Comparison of ENCODE assay signal across 8 mouse cellular contexts in the genomic region with DNA sequence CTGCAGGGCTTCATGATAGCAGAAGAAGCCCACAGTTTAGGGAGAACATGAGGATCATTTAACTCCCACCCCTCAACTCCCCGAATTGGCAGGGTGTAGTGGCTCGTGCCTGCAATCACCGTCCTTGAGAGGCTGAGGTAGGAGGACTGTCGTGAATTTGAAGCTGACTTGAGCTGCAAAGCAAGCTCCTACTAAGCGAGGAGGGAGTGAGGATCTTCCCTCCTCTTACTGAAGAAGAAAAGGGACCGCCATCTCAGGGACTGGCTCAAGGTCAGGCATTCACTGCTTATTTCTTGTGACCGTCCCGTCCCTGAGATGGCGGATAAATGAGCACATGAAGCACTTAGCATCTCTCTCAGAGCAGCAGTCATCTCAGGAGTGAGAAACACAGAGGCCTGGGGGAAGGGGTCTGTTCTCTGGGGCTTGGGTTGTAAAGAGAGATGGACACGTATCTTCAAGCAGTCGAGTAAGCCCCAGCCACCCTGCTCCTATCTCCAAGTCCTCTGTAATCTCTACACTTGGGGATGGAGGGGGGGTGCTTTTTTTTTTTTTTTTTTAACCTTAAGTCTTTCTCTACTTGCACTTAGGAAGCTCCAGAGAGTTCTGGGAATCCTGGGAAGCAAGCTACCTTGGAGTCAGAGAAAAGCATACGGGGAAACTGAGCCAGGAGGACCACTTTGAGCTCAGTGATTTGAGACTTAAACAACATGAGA. TPM values are rescaled to one million over a fixed set of nuclear protein-coding genes. Genes with fewer than 3 reads are reported as not detected.
DNase-seq lines count a peak whose midpoint lies in the region; ATAC-seq and TF ChIP-seq lines count a peak whose summit lies in the region.

No protein-coding gene starts in this region.

- intact Hi-C loops in left cerebral cortex, postnatal 10 days (cut with DNase I) = no loop called here

- no peak for TF ChIP-seq POLR2A in ES-Bruce4 (IDR thresholded peaks at IDR 0.05; ENCODE audit: insufficient read depth, low read length)

- no peaks in the 10 kb centered on the region for H3K79me2 ChIP-seq in macrophage (ENCODE audit: inconsistent target)

- TF ChIP-seq CTCF in ES-Bruce4 (IDR thresholded peaks at IDR 0.05; ENCODE audit: low read depth, low read length) = no peak
- TF ChIP-seq CTCF in forebrain, postnatal 0 days (IDR thresholded peaks at IDR 0.05; ENCODE audit: low read depth) = no peak

- H3K4me1 ChIP-seq in heart, embryonic 13.5 days = peaks cover 68% of the 10 kb centered on the region
- H3K4me1 ChIP-seq in ES-Bruce4 (ENCODE audit: control insufficient read depth, insufficient read depth, low read length) = peaks cover 3% of the 10 kb centered on the region
- peaks cover 26% of the 10 kb centered on the region for H3K4me1 ChIP-seq in forebrain, postnatal 0 days (ENCODE audit: insufficient read depth)

- H3K27me3 ChIP-seq in heart, embryonic 13.5 days (replicated peaks) = no peaks in the 10 kb centered on the region
- no peaks in the 10 kb centered on the region for H3K27me3 ChIP-seq in ES-Bruce4 (ENCODE audit: control insufficient read depth, insufficient read depth, low read length, poor library complexity, severe bottlenecking)
- H3K27me3 ChIP-seq in forebrain, postnatal 0 days (ENCODE audit: insufficient read depth, low read length) = no peaks in the 10 kb centered on the region

- DNase-seq in heart, postnatal 4 days = no peak
- no peak for DNase-seq in forebrain, postnatal 0 days
- DNase-seq in right cerebral cortex, postnatal 36 days (ENCODE audit: low spot score in 2 of 2) = no peak
- DNase-seq in thymus, postnatal 4 days = no peak
- no peak for DNase-seq in left cerebral cortex, postnatal 10 days (ENCODE audit: extremely low spot score in 1 of 2, low spot score in 2 of 2)

- no peak for ATAC-seq in heart, embryonic 13.5 days (ENCODE audit: extremely low read depth, insufficient number of reproducible peaks, low FRiP score, low TSS enrichment)
- no peak for ATAC-seq in forebrain, postnatal 0 days

- H3K4me2 ChIP-seq in heart, embryonic 13.5 days = peak overlapping the region; percentile 85
- H3K4me2 ChIP-seq in forebrain, postnatal 0 days (ENCODE audit: low read depth) = peak overlapping the region; percentile 90

- H3K9ac ChIP-seq in heart, embryonic 13.5 days = peak overlapping the region; percentile 81
- peak overlapping the region; percentile 52 for H3K9ac ChIP-seq in ES-Bruce4 (ENCODE audit: low read depth, poor library complexity, severe bottlenecking)
- no peak overlapping the region for H3K9ac ChIP-seq in forebrain, postnatal 0 days

- H3K27ac ChIP-seq in heart, embryonic 13.5 days (replicated peaks) = peak overlapping the region; percentile 99
- H3K27ac ChIP-seq in ES-Bruce4 (ENCODE audit: insufficient read depth, low read length) = peak overlapping the region; percentile 91
- peak overlapping the region; percentile 73; the same call in 1 of the 2 replicates for H3K27ac ChIP-seq in forebrain, postnatal 0 days (ENCODE audit: low read depth, low read length)
- peak overlapping the region; percentile 93 for H3K27ac ChIP-seq in macrophage

- peak overlapping the region; percentile 58 for H3K4me3 ChIP-seq in heart, embryonic 13.5 days
- H3K4me3 ChIP-seq in ES-Bruce4 (ENCODE audit: low read depth, low read length) = 0 out of 2 replicates have a peak overlapping the region, but pooled peaks have one; percentile 9
- H3K4me3 ChIP-seq in forebrain, postnatal 0 days (ENCODE audit: low read depth, low read length) = no peak overlapping the region
- H3K4me3 ChIP-seq in macrophage (ENCODE audit: inconsistent target) = peak overlapping the region; percentile 73; the same call in 1 of the 2 replicates

- 25% methylated on average over 12 of the region's 12 CpGs for WGBS in heart, embryonic 13.5 days
- WGBS in forebrain, postnatal 0 days = 51% methylated on average over 12 of the region's 12 CpGs
- 36% methylated on average over 12 of the region's 12 CpGs for WGBS in macrophage (ENCODE audit: missing documents)

- no peaks in the 10 kb centered on the region for H3K9me3 ChIP-seq in heart, embryonic 13.5 days
- no peaks in the 10 kb centered on the region for H3K9me3 ChIP-seq in ES-Bruce4 (replicated peaks; ENCODE audit: control insufficient read depth, insufficient read depth, low read length, poor library complexity, severe bottlenecking)
- H3K9me3 ChIP-seq in forebrain, postnatal 0 days (ENCODE audit: low read length) = no peaks in the 10 kb centered on the region

- H3K36me3 ChIP-seq in heart, embryonic 13.5 days = peaks cover 5% of the 10 kb centered on the region
- H3K36me3 ChIP-seq in ES-Bruce4 (ENCODE audit: control insufficient read depth, insufficient read depth, low read length, poor library complexity, severe bottlenecking) = no peaks in the 10 kb centered on the region
- peaks cover 2% of the 10 kb centered on the region; the same call in 1 of the 2 replicates for H3K36me3 ChIP-seq in forebrain, postnatal 0 days (ENCODE audit: insufficient read depth)
- 0 out of 2 replicates have a peak, but pooled peaks cover 5% of the 10 kb centered on the region for H3K36me3 ChIP-seq in macrophage (ENCODE audit: inconsistent target)

- TF ChIP-seq EP300 in ES-Bruce4 (IDR thresholded peaks at IDR 0.05; ENCODE audit: insufficient read depth, low read depth, low read length) = no peak

RNA-seq across cellular contexts. Expression of gene Nr1d1, which starts 1.1 kb away (rescaled TPM):
- 5.9 and 6.4 TPM in 2 replicates for polyA plus RNA-seq in heart, embryonic 13.5 days (2015; fragmentation: Nextera tagmentation; extraction: Ambion mirVana)
- total RNA-seq in heart, postnatal 4 days (2021) = 10 to 100 TPM; 26.3 to 27.6 TPM
- 7.4 and 7.5 TPM in 2 replicates for polyA plus RNA-seq in ES-Bruce4 (2011; ENCODE audit: insufficient read depth, insufficient read length, low read depth, missing spikeins)
- total RNA-seq in forebrain, postnatal 0 days (2014; rRNA removed) = 4.5 and 6.7 TPM in 2 replicates
- polyA plus RNA-seq in forebrain, postnatal 0 days (2015; fragmentation: Nextera tagmentation; extraction: Ambion mirVana) = 10.8 and 11.4 TPM in 2 replicates
- total RNA-seq in macrophage (2018; cell fraction: chromatin; rRNA removed) = 10 to 100 TPM in 3 of 26 experiments, 1 to 10 TPM in 19, under 1 TPM in 2, not detected in 2; 0.22 to 19.5 (median 1.8) TPM
- 10 to 100 TPM in 3 of 26 experiments, 1 to 10 TPM in 22, under 1 TPM in 1; 0.80 to 16.2 (median 2.0) TPM for total RNA-seq in macrophage (2018; cell fraction: cytosol; rRNA removed)
- total RNA-seq in macrophage (2018; cell fraction: nucleus; rRNA removed) = 10 to 100 TPM in 6 of 26 experiments, 1 to 10 TPM in 14, under 1 TPM in 6; 0.30 to 28.5 (median 1.6) TPM
- polyA plus RNA-seq in macrophage (2018) = 3.0 to 7.6 TPM (median 4.9 TPM) in 3 replicates
- total RNA-seq in left cerebral cortex, postnatal 10 days (2021) = 10 to 100 TPM; 63.3 to 70.5 TPM

RNA-seq across cellular contexts. Expression of gene Msl1, which starts 19.1 kb away (rescaled TPM):
- 14.6 and 15.7 TPM in 2 replicates for polyA plus RNA-seq in heart, embryonic 13.5 days (2015; fragmentation: Nextera tagmentation; extraction: Ambion mirVana)
- 10 to 100 TPM; 67.8 to 71.5 TPM for total RNA-seq in heart, postnatal 4 days (2021)
- polyA plus RNA-seq in ES-Bruce4 (2011; ENCODE audit: insufficient read depth, insufficient read length, low read depth, missing spikeins) (68.7 and 69.1 TPM in 2 replicates), macrophage (2018) (40.0 to 80.9 TPM (median 44.0 TPM) in 3 replicates)
- 87.2 and 94.6 TPM in 2 replicates for total RNA-seq in forebrain, postnatal 0 days (2014; rRNA removed)
- 16.3 and 24.1 TPM in 2 replicates for polyA plus RNA-seq in forebrain, postnatal 0 days (2015; fragmentation: Nextera tagmentation; extraction: Ambion mirVana)
- 100 to 1,000 TPM in 4 of 26 experiments, 10 to 100 TPM in 22; 26.6 to 124 (median 61.3) TPM for total RNA-seq in macrophage (2018; cell fraction: chromatin; rRNA removed)
- 10 to 100 TPM; 35.5 to 64.0 (median 51.6) TPM for total RNA-seq in macrophage (2018; cell fraction: cytosol; rRNA removed)
- 100 to 1,000 TPM in 7 of 26 experiments, 10 to 100 TPM in 19; 40.3 to 121 (median 76.1) TPM for total RNA-seq in macrophage (2018; cell fraction: nucleus; rRNA removed)
- 100 to 1,000 TPM; 162 to 177 TPM for total RNA-seq in left cerebral cortex, postnatal 10 days (2021)

RNA-seq across cellular contexts. Expression of gene Casc3, which starts 28.5 kb away (rescaled TPM):
- polyA plus RNA-seq in heart, embryonic 13.5 days (2015; fragmentation: Nextera tagmentation; extraction: Ambion mirVana) = 22.3 and 23.1 TPM in 2 replicates
- total RNA-seq in heart, postnatal 4 days (2021) = 10 to 100 TPM; 26.9 to 28.4 TPM
- polyA plus RNA-seq in ES-Bruce4 (2011; ENCODE audit: insufficient read depth, insufficient read length, low read depth, missing spikeins) (55.0 and 57.7 TPM in 2 replicates), macrophage (2018) (21.2 to 29.9 TPM (median 22.1 TPM) in 3 replicates)
- total RNA-seq in forebrain, postnatal 0 days (2014; rRNA removed) = 22.5 and 27.2 TPM in 2 replicates
- 29.5 and 37.4 TPM in 2 replicates for polyA plus RNA-seq in forebrain, postnatal 0 days (2015; fragmentation: Nextera tagmentation; extraction: Ambion mirVana)
- total RNA-seq in macrophage (2018; cell fraction: chromatin; rRNA removed) = 100 to 1,000 TPM in 5 of 26 experiments, 10 to 100 TPM in 21; 26.5 to 137 (median 57.5) TPM
- total RNA-seq in macrophage (2018; cell fraction: cytosol; rRNA removed) = 10 to 100 TPM; 21.0 to 40.3 (median 26.0) TPM
- 10 to 100 TPM; 28.9 to 86.2 (median 50.2) TPM for total RNA-seq in macrophage (2018; cell fraction: nucleus; rRNA removed)
- total RNA-seq in left cerebral cortex, postnatal 10 days (2021) = 10 to 100 TPM; 52.3 to 55.8 TPM

RNA-seq across cellular contexts. Expression of gene Thra, which starts 35.8 kb away (rescaled TPM):
- polyA plus RNA-seq in heart, embryonic 13.5 days (2015; fragmentation: Nextera tagmentation; extraction: Ambion mirVana) = 30.0 and 32.0 TPM in 2 replicates
- 100 to 1,000 TPM; 171 to 183 TPM for total RNA-seq in heart, postnatal 4 days (2021)
- polyA plus RNA-seq in ES-Bruce4 (2011; ENCODE audit: insufficient read depth, insufficient read length, low read depth, missing spikeins) = 20.7 and 24.6 TPM in 2 replicates
- total RNA-seq in forebrain, postnatal 0 days (2014; rRNA removed) = 1,003 and 1,159 TPM in 2 replicates
- 223 and 233 TPM in 2 replicates for polyA plus RNA-seq in forebrain, postnatal 0 days (2015; fragmentation: Nextera tagmentation; extraction: Ambion mirVana)
- total RNA-seq in macrophage (2018; cell fraction: chromatin; rRNA removed) = 10 to 100 TPM in 20 of 26 experiments, 1 to 10 TPM in 6; 3.6 to 48.8 (median 15.3) TPM
- 10 to 100 TPM in 17 of 26 experiments, 1 to 10 TPM in 9; 6.7 to 18.6 (median 11.3) TPM for total RNA-seq in macrophage (2018; cell fraction: cytosol; rRNA removed)
- total RNA-seq in macrophage (2018; cell fraction: nucleus; rRNA removed) = 10 to 100 TPM in 12 of 26 experiments, 1 to 10 TPM in 14; 4.3 to 29.5 (median 9.6) TPM
- 8.2 to 12.1 TPM (median 9.8 TPM) in 3 replicates for polyA plus RNA-seq in macrophage (2018)
- total RNA-seq in left cerebral cortex, postnatal 10 days (2021) = 1,000 to 10,000 TPM; 1,115 to 1,123 TPM

RNA-seq across cellular contexts. Expression of gene Med24, which starts 47.0 kb away (rescaled TPM):
- polyA plus RNA-seq in heart, embryonic 13.5 days (2015; fragmentation: Nextera tagmentation; extraction: Ambion mirVana) = 35.1 and 37.4 TPM in 2 replicates
- 10 to 100 TPM; 51.7 to 52.3 TPM for total RNA-seq in heart, postnatal 4 days (2021)
- polyA plus RNA-seq in ES-Bruce4 (2011; ENCODE audit: insufficient read depth, insufficient read length, low read depth, missing spikeins) (83.5 and 85.8 TPM in 2 replicates), macrophage (2018) (19.2 to 19.9 TPM (median 19.6 TPM) in 3 replicates)
- total RNA-seq in forebrain, postnatal 0 days (2014; rRNA removed) = 54.0 and 66.5 TPM in 2 replicates
- 46.4 and 49.3 TPM in 2 replicates for polyA plus RNA-seq in forebrain, postnatal 0 days (2015; fragmentation: Nextera tagmentation; extraction: Ambion mirVana)
- total RNA-seq in macrophage (2018; cell fraction: chromatin; rRNA removed) = 10 to 100 TPM; 26.0 to 64.8 (median 48.7) TPM
- total RNA-seq in macrophage (2018; cell fraction: cytosol; rRNA removed) = 10 to 100 TPM; 12.8 to 23.6 (median 18.5) TPM
- 10 to 100 TPM; 14.2 to 52.0 (median 30.6) TPM for total RNA-seq in macrophage (2018; cell fraction: nucleus; rRNA removed)
- total RNA-seq in left cerebral cortex, postnatal 10 days (2021) = 100 to 1,000 TPM in 1 of 2 experiments, 10 to 100 TPM in 1; 91.7 to 102 TPM
